Mouse (Mus musculus): Measurements from ENCODE around the gene Actr3b. TPM values are rescaled to one million over a fixed set of nuclear protein-coding genes. Genes with fewer than 3 reads are reported as not detected.

Actr3b gene
- total RNA-seq, 2 experiments from 2014 or later = 23.3 to 26.7 TPM

DNA sequence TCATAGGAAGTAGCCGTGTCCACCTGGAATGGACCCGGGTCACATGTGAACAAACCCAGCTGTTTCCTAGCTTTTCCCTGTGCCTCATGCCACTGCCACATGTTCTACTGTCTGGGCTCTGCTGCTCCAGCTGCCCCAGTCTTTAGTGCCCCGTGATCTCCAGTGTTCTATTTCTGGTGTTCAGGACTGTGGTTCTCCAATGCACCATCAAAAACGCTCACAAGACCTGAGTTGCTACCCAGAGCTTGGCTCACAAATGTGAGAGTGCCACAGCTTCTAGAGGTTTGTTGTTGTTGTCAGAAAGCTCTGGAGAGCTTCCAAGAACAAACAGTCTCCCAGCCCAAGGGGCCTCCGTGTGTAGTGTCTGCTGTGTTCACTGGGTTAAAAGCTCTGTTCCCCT is 117.5 kb downstream of the Actr3b start:
- no peak for DNase-seq
- intact Hi-C loops (cut with DNase I) = no loop called here

- no peak for DNase-seq
- intact Hi-C loops (cut with DNase I) = no loop called here
Observed at GRCm38 (mm10) chr5:25877996-25878395, 118.2 kb downstream of the Actr3b start.

GRCm38 (mm10) chr5:25886708-25887107 is 126.9 kb downstream of the Actr3b start:
- DNase-seq = no peak
- intact Hi-C loops (cut with DNase I) = no loop called here

GRCm38 (mm10) chr5:25889746-25890382 is 130.1 kb downstream of the Actr3b start:
- no peak for DNase-seq
- intact Hi-C loops (cut with DNase I) = no loop called here

DNA sequence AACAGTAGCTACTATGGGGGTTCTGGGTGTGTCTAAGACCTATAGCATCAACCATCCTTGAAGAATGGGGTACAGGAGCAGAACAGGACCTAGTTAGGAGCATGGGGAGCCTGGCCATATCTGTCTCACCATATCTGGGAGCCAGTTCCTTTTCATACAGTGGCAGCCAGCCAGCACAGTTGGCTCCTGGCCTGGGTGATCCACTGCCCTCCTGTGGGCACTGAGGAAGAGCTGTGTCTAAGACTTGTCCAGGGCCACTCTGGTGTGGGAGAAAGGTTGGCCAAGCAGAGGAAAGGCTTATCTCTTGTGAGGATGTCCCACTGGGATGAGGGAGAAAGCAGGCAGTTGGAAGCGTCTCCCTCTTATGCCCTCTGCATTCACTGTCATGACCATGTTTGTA is 131.5 kb downstream of the Actr3b start:
- DNase-seq = peak; percentile 48 to 67
- intact Hi-C loops (cut with DNase I) = no loop called here

Other genes with a start within 250 kb of the Actr3b start
- gene Cct8l1, start 243.9 kb upstream of the Actr3b start, total RNA-seq (2021) = under 1 TPM; 0.14 to 0.17 TPM
- 1 to 10 TPM; 5.8 to 6.4 TPM for gene Xrcc2, start 54.2 kb upstream of the Actr3b start, total RNA-seq (2021)
- gene Gm21663, start 182.4 kb downstream of the Actr3b start, total RNA-seq (2021) = not detected
- not detected for gene Gm21671, start 194.4 kb downstream of the Actr3b start, total RNA-seq (2021)
- not detected for gene Gm21680, start 212.7 kb downstream of the Actr3b start, total RNA-seq (2021)
- gene Gm21698, start 228.7 kb downstream of the Actr3b start, total RNA-seq (2021) = not detected
- gene Gm1979, start 244.8 kb downstream of the Actr3b start, total RNA-seq (2021) = not detected